Mouse (Mus musculus) embryo, embryonic 9.5 days (tissue): ENCODE results near the gene Slc25a24.

Experiments
- DNase-seq: peaks from one replicate; pipeline ENCODE4 v3.0.0-alpha.2; 2017; ENCODE audit errors: extremely low spot score

Gene Slc25a24

DNA sequence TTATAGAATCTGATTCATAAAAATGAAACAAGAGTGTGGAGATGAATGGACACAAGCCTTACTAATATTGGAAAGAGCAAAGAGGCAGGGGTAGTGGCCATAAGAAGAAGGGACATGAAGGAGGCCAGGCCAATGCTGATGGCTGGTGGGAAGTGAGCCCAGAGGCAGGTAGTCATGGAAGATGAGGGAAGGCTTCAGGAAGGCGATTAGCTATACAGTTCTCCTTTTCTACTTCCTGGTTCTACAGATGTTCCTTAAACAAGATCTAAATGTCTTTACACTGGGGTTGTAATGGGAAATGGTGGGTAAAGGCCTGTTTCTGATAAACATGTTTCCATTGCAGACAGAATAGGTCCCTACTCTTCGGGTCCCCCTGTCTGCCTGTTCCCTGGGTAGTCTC lies 46.2 kb downstream of the Slc25a24 start:
- no peak for DNase-seq

- DNase-seq, result peak; percentile 55
These were observed 48.3 kb downstream of the Slc25a24 start for GRCm38 (mm10) chr3:109171070-109171778.

DNA sequence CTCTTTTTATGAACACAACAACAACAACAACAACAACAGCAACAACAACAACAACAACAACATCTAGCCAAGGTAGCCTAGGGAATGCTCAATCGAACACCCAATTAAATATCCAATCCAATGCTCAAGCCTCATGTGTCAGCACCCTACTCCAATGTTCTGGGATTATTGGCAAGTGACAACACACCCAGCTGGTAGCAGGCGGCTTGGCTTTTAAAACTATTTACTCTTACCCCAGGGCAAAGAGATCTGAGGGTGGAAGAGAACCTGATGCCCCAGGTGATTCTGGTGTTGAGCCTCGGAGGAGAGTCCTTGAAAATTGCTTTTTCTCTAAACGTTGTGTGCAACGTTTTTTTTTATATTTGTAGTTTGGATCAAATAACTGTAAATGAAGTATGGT lies 51.4 kb downstream of the Slc25a24 start:
- no peak for DNase-seq

DNA sequence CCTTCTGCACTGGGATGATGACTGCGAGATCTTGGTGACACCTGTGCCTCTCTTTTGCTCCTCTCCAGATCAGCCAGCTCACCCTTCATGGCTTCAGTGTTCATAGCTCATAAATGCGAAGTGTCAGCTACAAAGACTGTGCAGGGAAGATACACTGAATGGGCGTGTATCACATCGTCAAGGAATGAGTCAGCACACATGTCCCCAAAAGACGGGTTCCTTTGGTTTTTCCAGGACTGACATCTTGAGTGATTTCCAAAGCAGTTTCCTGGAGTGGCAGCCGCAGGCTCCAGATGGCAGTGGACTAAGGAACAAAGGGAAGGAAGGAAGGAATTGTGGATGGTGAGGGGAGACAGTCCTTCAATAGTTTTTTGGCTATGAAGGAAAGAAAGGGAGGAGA lies 55.8 kb downstream of the Slc25a24 start:
- DNase-seq, result no peak

DNA sequence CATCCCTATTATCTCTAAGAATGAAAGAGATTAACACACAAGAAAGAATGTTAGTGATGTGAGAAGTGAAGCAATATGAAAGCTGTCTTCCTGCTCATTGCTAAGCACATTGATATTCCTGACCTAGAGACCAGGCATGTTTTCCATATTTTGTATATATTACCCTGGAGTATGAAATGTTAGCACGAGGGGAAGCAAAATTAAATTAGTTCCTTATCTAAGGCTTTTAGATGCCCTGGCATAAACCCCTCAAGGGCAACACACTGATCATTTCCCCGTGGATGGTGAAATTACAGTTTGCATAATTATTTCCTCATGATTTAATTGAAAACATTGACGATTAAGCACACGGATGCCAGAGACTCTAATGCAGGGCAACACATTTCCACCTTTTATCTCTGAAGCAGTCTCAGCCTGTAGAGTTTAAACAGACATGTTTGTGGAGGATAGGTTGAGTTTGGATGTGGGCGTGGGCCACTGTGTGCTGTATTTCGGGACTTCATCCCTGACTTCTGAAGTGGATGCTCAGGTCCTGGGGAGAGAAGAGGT lies 56.7 kb downstream of the Slc25a24 start:
- DNase-seq, result no peak

- DNase-seq, result no peak
These were observed 73.2 kb downstream of the Slc25a24 start for GRCm38 (mm10) chr3:109196166-109196565.

DNA sequence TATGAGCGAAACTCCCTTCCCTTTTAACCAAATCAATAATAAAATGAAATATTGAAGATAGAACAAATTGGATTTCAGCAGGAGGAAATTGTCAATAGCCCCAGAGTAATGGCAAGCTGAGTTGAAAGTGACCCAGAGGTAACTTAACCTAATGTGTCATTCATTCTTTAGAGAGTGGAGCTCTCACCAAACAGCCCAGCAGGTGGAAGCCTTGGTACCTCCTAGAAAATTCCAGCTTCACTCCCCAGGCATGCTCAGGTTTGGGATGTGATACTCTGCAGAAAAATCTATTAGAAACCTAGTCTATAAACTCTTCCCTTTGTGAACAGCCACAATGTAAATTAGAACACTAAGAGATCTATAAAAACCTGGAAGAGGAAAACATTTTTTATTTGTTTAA lies 76.3 kb downstream of the Slc25a24 start:
- DNase-seq, result no peak

DNA sequence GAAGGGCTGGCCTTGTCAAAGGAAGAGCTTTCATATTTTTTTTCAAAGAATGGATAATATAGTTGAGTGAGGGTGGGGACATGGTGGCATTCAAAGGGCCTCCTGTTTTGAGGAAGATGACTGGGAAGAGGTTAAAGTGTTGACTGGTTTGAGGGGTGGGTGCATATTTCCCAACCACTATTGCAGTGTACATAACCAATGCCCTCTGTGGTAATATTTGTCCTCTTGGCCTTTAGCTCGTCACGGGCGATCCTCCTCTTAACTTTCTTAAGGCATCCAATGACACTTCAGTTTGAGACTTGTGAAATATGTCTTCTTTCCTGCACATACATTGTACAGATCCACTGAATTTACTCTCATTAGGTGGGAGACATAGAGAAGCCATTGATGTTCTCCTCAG lies 89.4 kb downstream of the Slc25a24 start:
- DNase-seq, result no peak

DNA sequence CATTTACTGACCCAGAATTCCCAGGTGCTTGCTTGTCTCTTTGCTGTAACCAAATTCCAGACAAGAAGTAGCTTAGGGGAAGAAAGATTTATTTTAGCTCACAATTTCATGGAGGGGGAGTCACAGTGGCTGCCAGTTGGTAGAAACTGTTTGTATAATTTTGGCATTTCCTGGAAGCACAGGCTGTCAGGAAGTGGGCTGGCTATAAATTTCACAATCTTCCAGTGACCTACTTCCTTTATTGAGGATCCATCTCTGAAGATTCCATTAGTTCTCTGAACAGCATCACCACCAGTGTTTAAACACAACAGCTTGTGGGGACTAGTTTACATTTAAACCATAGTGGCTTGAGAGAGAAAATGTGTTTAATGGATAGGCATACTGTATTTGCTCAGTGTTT lies 93.4 kb downstream of the Slc25a24 start:
- no peak for DNase-seq
